Mouse (Mus musculus): ENCODE data around the gene Zbtb16.

Gene Zbtb16

DNA sequence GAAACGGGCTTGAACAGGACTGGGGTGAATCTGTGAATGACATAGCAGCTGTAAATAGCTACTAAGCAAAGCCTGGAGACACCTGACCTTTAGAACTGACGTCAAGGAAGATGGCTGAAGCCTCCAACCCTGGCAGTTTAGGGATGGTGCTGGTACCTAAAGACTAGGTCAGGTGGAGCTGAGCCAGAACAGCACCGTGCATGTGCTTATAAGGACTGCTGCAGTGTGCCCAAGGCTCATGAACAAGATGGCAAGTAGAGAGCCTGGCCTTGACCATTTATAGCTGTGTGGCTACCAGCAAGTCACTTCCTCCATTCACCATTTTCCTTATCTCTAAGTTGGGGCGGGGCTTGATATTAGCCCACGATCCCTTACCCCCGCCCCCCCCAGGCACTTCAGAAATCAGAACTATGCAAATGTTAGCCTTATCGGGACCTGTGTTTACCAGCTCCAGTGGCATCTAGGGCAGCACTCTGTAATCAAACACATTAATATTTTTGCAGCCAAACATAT lies 9.6 kb downstream of the Zbtb16 start:
- DNase-seq (ENCODE audit: low spot score in 2 of 2), result no peak

GRCm38 (mm10) chr9:48824533-48825130 lies 11.4 kb downstream of the Zbtb16 start:
- no peak for DNase-seq (ENCODE audit: low spot score in 2 of 2)

DNA sequence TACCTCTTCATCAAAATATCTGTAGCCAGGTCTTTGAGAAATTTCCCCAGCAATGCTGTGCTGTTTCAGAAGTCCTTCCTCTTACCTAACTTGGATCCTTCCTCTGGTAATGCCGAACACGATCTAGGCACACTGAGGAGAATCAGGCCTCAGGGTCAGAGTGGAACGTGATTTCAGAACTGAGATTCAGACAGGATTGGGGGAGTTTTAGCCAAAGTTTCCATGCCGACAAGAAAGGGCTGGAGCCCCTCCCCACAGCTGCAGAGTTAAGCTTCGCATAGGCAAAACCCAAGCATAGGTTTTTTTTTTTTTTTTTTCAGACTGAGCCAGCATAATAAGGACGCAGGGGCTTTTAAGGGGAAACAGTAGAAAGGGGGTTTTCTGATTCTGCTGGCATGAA lies 12.2 kb downstream of the Zbtb16 start:
- no peak for DNase-seq (ENCODE audit: low spot score in 2 of 2)

DNA sequence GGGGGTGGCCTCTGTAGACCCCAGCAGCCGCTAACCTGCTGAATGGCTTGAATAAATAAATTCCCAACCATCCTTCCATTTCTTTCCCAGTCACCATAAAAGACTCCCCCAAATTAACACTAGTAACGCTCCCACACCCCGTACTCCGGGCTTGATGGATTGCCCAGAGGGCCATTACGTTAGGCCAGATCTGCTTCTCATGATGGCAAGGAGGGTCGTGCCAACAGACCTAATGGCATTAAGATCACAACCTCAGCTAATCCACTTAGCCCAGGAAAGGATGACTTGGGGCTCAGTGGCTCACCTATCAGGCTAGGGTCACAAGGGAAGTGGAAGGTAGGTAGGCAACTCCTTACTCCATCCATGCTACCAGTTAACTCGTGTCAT lies 12.7 kb downstream of the Zbtb16 start:
- no peak for DNase-seq (ENCODE audit: low spot score in 2 of 2)

DNA sequence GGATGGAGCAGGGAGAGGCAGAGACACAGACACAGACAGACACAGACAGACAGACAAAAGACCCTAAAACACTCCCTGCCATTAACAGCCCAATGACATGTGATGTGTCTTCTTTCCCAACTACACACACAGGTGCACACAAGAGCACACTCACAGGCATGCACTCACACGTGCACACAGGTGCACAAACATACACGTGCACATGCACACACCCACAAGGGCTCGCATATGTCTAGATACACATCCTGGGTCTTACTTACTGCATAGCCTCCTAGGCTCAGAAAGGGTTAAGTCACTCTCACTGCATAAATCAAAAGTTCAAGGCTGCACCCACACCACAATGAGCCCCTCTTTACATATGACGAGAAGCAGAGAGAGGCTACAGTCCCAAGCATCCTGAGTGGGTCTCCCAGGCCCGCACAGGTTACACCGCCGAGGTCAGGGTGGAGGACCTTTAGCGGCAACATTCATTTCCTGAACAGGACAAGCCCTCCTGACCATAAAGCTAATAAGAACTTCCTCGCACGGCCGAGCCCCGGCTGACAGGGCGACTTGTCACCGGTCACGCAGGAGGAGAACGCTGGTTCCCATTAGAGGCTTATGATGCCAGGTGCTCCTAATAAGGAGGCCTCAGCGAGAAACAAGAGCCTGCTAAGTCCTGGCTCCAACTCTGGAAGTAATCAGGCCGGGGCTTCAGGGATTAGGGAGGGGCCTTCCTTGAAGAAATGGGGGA lies 13.3 kb downstream of the Zbtb16 start:
- no peak for DNase-seq (ENCODE audit: low spot score in 2 of 2)

- DNase-seq (ENCODE audit: low spot score in 2 of 2), result no peak
Measured at GRCm38 (mm10) chr9:48821916-48822585, 14.0 kb downstream of the Zbtb16 start.

GRCm38 (mm10) chr9:48821431-48821830 lies 14.6 kb downstream of the Zbtb16 start:
- no peak for DNase-seq (ENCODE audit: low spot score in 2 of 2)

DNA sequence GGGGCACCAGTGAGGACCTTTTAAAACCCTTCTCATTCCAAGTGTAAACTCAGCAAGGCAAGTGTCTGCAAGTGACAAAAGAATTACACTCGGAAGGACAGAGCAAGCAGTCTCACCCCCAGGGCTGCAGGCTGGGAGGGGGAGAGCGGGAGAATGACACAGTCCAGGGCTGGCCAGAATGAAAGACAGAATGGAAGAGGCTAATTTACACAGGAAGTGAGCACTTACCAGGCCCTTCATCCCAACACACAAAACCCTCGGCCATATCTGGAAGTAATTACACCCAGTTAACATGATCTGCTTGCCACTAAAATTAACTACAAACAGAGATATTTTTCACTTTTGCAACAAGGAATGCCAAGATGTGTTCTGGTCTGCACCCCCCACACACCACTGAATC lies 15.2 kb downstream of the Zbtb16 start:
- DNase-seq (ENCODE audit: low spot score in 2 of 2), result no peak

DNA sequence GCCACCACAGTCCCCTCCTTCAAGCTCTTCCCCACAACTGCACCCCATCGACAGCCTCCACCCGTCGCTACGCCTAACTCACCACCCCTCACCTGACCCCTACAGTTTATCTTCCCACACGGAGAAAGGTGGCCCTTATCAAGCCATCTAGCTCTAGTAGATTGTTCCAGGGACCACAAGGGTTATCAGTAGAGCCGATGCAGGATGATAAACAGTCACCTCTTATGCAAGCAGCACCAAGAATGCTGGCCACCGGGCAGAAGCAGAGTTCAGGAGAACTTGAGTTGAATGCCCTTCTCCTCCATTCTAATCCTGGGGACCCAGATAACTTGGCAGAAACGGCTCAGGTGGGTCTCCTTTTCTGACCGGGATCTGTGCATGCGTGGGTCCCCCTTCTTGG lies 16.3 kb downstream of the Zbtb16 start:
- DNase-seq (ENCODE audit: low spot score in 2 of 2), result no peak

- no peak for DNase-seq (ENCODE audit: low spot score in 2 of 2)
Measured at GRCm38 (mm10) chr9:48819137-48819536, 16.9 kb downstream of the Zbtb16 start.

DNA sequence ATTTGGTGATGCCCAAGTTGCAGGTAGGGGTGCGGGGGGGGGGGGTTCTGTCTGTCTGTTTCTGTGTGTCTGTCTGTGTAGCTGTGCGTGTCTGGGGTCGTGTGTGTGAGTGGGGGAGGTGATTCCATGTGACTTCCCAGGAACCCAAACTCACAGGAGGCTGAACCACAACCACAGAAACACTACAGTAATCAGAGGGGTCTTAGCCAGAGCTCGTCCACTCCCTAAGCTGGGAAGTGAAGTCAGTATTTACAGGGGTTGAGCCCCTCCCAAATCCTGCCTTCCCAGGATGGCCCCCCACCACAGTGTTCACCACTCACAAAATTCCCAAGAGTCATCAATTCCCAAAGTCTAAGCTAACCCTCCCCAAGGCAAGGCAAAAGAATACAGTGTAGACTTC lies 18.1 kb downstream of the Zbtb16 start:
- DNase-seq (ENCODE audit: low spot score in 2 of 2), result no peak

GRCm38 (mm10) chr9:48817399-48817793 lies 18.6 kb downstream of the Zbtb16 start:
- DNase-seq (ENCODE audit: low spot score in 2 of 2), result no peak

DNA sequence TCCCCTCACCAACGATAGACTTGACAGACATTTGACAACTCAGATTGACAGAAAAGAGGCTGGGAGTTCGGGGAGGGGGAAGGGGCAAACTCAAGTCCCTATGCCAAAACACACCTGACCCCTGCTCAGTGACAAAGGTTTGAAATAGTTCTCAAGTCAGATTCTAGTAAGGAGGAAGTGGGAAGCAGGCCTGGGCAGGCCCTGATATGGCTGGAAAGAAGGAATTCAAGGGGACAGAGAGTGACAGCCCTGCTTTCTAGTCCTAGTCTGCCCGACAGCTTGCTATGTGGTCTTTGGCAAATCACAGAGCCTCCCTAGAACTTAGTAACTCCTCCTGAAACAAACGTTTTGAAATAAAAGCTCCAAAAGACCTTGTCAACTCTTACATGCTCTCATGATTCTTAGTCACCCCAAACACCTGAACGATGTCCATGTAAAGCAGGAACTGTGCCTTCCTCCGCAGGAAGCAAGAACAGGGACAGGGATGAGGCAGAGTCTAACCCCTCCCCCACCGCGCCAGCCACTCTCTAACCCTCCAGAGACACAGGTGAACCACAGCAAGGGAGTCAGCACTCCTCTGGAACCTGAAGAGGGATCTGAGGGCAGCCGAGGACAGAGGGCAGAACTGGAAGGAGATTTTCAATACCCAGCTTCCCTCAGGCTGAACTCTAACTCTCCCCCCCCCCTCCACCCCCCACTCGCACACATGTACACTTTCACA lies 19.2 kb downstream of the Zbtb16 start:
- no peak for DNase-seq (ENCODE audit: low spot score in 2 of 2)

DNA sequence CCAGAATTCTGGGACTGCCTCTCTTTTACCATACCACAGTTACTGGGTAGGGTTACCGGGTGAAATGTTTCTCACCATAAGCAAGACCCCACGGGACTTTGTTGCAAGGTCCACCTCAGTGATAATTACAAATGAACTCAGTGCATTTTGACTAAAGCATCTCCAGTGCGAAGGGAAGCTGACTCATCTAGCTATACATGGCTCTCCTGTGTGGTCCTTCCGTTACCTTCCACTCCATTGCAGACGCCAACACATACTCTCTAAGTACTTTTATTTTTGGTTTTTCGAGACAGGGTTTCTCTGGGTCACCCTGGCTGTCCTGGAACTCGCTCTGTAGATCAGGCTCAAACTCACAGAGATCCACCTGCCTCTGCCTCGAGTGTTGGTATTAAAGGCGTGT lies 19.9 kb downstream of the Zbtb16 start:
- DNase-seq (ENCODE audit: low spot score in 2 of 2), result no peak

DNA sequence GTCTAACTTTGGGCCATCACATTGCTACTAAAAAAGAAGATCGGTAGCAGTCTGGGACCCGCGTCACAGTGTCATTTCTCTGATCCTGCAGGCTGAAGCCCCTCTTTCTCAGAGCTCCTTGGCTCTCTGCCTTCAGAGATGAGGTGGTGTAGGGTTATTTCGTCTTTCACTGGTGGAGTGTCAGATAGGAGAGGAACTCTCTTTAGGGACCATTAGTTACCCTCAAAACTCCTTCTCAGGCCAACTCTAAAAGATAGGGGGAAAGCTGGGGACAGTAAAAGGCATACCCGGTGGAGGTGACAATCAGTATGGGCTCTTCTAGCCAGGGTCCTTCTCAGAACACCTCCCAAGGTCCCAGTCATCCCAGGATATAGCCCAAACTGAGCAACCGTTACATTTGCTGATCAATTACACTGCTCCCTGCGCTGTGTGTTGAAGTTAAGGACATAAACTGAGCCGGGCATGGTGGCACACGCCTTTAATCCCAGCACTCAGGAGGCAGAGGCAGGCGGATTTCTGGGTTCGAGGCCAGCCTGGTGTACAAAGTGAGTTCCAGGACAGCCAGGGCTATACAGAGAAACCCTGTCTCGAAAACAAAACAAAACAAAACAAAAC lies 21.0 kb downstream of the Zbtb16 start:
- no peak for DNase-seq (ENCODE audit: low spot score in 2 of 2)

- DNase-seq (ENCODE audit: low spot score in 2 of 2), result no peak
Measured at GRCm38 (mm10) chr9:48813960-48814880, 21.8 kb downstream of the Zbtb16 start.

GRCm38 (mm10) chr9:48812352-48812751 lies 23.7 kb downstream of the Zbtb16 start:
- DNase-seq (ENCODE audit: low spot score in 2 of 2), result no peak

GRCm38 (mm10) chr9:48806591-48806990 lies 29.4 kb downstream of the Zbtb16 start:
- DNase-seq (ENCODE audit: low spot score in 2 of 2), result no peak

DNA sequence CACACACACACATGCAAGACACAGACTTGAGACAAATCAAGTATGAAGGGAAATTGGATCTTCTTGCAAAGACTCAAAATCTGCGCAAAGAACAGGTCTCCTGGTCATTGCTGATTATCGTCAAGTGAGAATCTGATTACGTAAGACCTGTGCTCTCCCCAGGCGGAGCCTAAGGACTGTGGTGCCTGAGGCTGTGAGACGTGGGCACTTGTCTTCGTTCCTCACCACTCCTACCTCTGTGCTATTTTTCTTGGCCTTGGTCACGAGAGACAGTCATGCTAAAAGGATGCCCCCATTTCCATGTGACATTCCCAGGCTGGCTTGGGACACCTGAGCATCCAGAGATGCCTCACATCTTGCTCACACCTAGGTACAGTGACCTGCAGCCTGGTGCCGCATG lies 30.2 kb downstream of the Zbtb16 start:
- DNase-seq (ENCODE audit: low spot score in 2 of 2), result no peak

- no peak for DNase-seq (ENCODE audit: low spot score in 2 of 2)
Measured at GRCm38 (mm10) chr9:48804509-48804908, 31.5 kb downstream of the Zbtb16 start.

Measured in frontal cortex, postnatal 25 days (tissue).